Mouse (Mus musculus): ENCODE measurements around the gene Steap3.
"Not testable (repeated sequence)": the region's sequence is repeated elsewhere in the genome, so short reads cannot be mapped to it uniquely, and the experiment has no call there.

Gene Steap3

DNA sequence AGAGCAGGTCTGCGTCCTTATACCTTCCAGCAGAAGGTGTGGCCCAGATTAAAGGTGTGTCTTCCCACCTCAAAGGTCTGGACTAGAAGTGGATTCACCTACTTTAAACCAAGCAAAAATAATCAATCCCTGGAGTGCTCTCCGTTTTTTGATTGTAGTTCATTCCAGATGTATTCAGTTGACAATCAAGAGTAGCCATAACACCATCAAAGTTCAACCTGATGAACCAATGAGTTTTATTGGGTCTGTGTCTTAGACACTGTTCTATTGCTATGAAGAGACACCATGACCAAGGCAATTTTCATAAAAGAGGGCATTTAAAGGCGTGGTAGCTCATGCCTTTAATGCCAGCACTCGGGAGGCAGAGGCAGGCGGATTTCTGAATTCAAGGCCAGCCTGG is at the start of gene Steap3:
Gene Steap3 (minus strand): TSS at position 101 of the 400 bp plus-strand sequence.
- no peak for DNase-seq (ENCODE audit: low spot score)

GRCm38 (mm10) chr1:120321270-120322021 is 48.9 kb upstream of the Steap3 start:
- DNase-seq (ENCODE audit: low spot score), result no peak

- no peak for DNase-seq (ENCODE audit: low spot score)
Observed at GRCm38 (mm10) chr1:120305801-120306200, 33.3 kb upstream of the Steap3 start.

DNA sequence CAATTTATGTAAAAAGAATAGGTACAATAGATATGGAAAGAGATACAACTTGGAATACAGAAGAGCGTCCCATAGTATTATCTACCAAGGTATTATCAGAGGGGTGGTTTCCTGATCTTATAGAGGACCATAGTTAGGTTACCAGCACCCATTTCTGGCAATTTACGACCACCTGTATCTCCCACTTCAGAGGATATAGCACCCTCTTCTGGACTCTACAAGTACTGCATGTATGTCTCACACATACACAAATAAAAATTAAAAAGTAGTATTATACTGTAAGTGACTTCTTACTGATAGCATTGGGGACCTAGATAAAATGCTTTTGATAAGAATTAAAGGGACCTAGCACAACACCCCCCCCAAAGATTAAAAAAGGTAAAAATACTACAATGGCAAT is 24.4 kb upstream of the Steap3 start:
- DNase-seq (ENCODE audit: low spot score), result no peak

DNA sequence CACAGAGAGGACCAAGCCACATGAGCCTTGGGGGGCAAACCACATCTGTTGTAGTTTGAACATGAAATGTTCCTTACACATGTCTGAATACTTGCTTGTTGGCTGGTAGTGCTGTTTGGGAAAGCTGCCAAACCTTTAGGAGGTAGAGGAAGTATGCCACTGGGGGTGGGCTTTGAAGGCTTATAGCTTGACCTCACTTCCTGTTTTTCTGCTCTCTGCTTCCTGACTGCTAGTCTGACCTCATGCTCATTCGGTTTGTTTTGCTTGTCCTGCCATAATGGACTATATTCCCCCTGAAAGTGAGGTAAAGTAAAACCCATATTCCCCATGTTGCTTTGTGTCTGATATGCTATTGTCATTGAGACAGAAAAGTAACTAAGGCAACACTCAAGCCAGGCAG is 21.3 kb upstream of the Steap3 start:
- DNase-seq (ENCODE audit: low spot score), result no peak

DNA sequence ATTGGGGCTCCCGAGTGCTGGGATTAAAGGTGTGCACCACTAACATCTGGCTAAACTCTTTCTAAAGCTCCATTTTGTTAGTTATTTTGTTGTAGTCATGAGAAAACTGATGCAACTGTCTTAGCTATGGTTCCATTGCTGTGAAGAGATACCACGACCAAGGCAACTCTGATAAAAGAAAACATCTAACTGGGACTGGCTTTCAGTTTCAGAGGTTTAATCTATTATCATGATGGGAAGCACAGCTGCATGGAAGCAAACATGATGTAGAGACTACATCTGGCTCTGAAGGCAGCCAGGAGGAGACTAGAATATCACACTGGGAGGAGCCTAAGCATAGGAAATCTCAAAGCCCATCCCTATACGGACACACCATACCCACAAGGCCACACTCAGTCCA is 19.2 kb upstream of the Steap3 start:
- no peak for DNase-seq (ENCODE audit: low spot score)

DNA sequence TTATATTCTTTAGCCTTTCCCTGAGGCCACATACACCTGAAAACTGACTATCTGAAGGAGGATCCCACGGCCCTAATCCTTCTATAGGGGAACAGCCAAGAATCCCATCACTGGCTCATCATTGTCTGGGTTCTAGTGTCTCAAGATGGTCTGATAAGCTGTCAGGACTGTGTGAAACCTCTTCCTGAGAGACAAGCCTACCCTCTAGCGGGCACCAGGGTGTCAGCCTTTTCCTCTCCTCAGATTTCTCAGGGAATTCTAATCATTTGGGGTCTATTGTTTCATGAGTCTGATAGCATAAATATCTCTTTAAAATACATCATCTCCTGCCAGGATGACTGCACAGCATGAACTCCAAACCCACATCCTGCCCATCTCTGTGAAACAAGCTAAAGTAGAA is 17.3 kb upstream of the Steap3 start:
- no peak for DNase-seq (ENCODE audit: low spot score)

GRCm38 (mm10) chr1:120287679-120288078 is 15.2 kb upstream of the Steap3 start:
- no peak for DNase-seq (ENCODE audit: low spot score)

GRCm38 (mm10) chr1:120276058-120276457 is 3.6 kb upstream of the Steap3 start:
- DNase-seq (ENCODE audit: low spot score), result not testable (repeated sequence)

- no peak for DNase-seq (ENCODE audit: low spot score)
Observed at GRCm38 (mm10) chr1:120275224-120275623, 2.7 kb upstream of the Steap3 start.

- no peak for DNase-seq (ENCODE audit: low spot score)
Observed at GRCm38 (mm10) chr1:120270882-120271281, 1.6 kb downstream of the Steap3 start.

DNA sequence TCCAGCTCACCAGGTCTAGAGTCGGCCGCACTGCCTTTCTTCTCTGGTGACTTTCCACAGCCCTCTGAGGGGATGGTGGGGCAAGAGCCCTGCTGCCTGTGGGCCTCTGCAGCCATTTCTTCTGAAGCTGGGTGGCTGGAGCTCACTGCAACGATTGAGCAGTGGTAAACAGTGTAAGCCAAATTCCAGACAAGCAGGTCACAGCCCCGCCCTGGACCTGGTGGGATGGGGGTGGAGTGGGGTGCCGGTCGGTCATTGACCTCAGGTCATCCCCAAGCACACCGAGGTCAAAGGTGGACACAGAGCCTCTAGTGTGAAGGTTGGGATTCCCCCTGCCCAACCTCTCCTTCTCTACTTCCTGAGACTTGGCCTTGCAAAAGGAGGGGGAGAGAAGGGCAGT is 2.4 kb downstream of the Steap3 start:
- no peak for DNase-seq (ENCODE audit: low spot score)

DNA sequence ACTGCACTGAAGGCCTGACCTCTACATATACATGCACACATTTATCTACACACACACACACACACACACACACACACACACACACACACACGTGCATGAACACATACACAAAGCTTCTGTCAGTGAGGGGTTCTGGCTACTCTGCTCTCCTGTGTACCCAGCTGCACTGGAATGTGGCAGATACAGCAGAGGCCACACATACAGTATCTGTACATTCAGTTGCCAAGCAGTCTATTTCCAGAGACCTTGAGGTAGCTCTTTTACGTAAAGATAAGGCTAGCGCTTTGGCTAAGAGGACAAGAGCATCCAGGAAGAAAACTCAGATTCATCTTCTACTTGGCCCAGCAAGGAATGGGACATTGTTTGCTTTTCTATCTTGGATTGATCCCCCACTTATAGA is 4.9 kb downstream of the Steap3 start:
- DNase-seq (ENCODE audit: low spot score), result no peak

DNA sequence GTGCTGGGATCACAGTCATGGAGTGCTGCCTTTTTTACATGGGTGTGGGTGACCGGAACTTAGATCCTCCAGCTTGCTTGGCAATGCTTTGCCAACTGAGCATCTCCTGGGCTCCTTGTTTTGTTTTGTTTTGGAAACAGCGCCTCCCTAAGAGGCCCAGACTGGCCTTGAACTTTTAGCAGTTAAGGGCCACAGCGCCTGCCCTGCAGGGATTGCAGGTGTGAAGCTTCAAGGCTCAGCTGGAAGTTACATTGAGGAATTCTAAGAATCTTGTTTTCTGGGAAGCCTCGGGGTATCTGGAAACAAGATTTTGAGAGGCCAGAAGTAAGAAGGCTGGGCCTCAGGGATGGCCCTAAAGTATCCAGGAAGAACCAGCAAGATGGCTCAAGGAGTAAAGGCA is 6.0 kb downstream of the Steap3 start:
- DNase-seq (ENCODE audit: low spot score), result no peak

DNA sequence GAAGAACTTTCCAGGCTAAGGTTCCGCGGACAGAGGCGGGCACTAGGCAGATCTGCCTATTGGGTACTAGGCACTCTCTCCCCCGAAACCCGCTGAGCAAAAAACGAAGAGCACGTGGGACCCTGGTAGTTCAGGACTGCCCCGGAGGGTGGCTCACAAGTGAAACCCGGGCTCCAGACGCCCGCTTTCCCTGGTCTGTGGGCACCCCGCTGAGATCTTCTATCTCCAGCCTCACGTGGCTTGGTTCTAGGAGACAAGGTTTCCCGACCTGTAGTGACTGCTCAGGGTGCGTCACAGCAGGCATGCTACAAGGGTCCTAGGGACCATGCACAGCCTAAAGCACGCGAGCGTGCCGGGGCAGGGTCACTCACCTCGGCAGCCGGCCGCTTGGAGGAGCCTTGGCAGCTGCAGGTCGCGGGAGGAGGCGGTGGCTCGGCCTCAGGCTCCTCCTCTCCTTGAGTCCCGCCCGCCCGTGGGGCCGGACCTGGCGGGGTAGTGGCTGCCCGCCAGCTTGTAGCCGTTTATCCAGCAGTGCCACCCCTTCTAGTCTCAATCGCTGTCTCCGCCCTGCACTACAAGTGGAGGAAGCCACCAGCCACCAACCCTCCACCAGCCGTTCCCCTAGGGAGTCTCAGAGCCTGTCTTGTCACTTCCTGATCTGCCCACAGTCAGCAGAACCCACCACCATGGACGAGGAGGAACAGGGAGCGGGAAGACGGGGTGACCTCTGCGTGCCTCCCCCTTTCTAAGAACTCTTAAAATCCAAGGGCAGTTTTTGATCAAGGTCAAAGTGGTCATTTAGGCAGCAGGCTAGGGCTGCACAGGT is 7.4 kb downstream of the Steap3 start:
- peak; percentile 76 for DNase-seq (ENCODE audit: low spot score)

- no peak for DNase-seq (ENCODE audit: low spot score)
Observed at GRCm38 (mm10) chr1:120263226-120263625, 9.3 kb downstream of the Steap3 start.

- DNase-seq (ENCODE audit: low spot score), result no peak
Observed at GRCm38 (mm10) chr1:120261166-120261565, 11.3 kb downstream of the Steap3 start.

GRCm38 (mm10) chr1:120259249-120259648 is 13.3 kb downstream of the Steap3 start:
- no peak for DNase-seq (ENCODE audit: low spot score)

- no peak for DNase-seq (ENCODE audit: low spot score)
Observed at GRCm38 (mm10) chr1:120258744-120259143, 13.8 kb downstream of the Steap3 start.

DNA sequence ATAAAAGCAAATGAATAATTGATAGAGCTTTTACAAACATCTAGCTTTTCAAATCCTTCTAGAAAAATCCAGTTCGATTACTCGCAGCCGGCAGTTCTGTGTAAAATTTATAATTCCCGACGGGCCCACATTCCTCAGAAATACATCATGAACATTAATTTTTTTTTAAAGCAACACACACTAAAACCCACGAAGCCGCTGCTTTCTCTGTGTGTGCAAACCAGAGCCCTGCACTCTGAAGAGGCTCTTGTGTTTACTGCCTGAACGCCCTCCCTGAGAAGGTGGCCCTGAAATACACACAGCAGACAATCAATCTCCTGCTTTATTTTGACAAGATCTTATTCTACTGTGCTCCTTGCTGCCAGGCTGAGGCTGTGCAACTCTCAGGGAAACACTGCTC is 14.3 kb downstream of the Steap3 start:
- no peak for DNase-seq (ENCODE audit: low spot score)

GRCm38 (mm10) chr1:120253751-120254150 is 18.8 kb downstream of the Steap3 start:
- DNase-seq (ENCODE audit: low spot score), result no peak

GRCm38 (mm10) chr1:120252519-120253160 is 19.9 kb downstream of the Steap3 start:
- no peak for DNase-seq (ENCODE audit: low spot score)

GRCm38 (mm10) chr1:120251193-120251592 is 21.3 kb downstream of the Steap3 start:
- DNase-seq (ENCODE audit: low spot score), result no peak

Measured in urinary bladder, postnatal 25 days (tissue).